Mouse (Mus musculus) liver, adult 2 months (tissue): ENCODE data around the gene Rhox3e.
"Not testable (repeated sequence)": the region's sequence is repeated elsewhere in the genome, so short reads cannot be mapped to it uniquely, and the experiment has no call there.

Source experiments
- CTCF ChIP-seq: fragments of 200-500 bp; IDR thresholded peaks from 2 replicates; pipeline ENCODE4 v1.5.1; 2011; ENCODE audit warnings: low read depth, low read length, control low read depth
- POLR2A ChIP-seq: fragments of 200-500 bp; IDR thresholded peaks from 2 replicates; pipeline ENCODE4 v1.6.1; 2011; ENCODE audit warnings: low read length, control low read depth; ENCODE audit not compliant: insufficient read depth; ENCODE audit errors: extremely low read depth

- TF ChIP-seq CTCF, POLR2A: not testable (repeated sequence)
These were observed at the start of gene Rhox3e for GRCm38 (mm10) chrX:37541719-37542118.
